Mouse (Mus musculus) heart, postnatal 14 days (tissue): ENCODE results near the gene Gm20388. TPM values are rescaled to one million over a fixed set of nuclear protein-coding genes. Genes with fewer than 3 reads are reported as not detected.

ENCODE experiments used
- DNase-seq, 2 experiments: peaks; one replicate each; pipeline ENCODE4 v3.0.0; 2021 to 2022
- intact Hi-C: fragments of 180-260 bp; cut with DNase I; formaldehyde crosslinking; loops from one replicate; pipeline ENCODE4 v1.15.1; 2025
- total RNA-seq, 2 experiments: library from RNA; stranded (reverse); gene quantifications; 2 replicates each; pipeline ENCODE4 v1.2.3; 2021

Gm20388 gene
- total RNA-seq, 2 experiments from 2014 or later, result 0.24 TPM; not detected in 1

DNA sequence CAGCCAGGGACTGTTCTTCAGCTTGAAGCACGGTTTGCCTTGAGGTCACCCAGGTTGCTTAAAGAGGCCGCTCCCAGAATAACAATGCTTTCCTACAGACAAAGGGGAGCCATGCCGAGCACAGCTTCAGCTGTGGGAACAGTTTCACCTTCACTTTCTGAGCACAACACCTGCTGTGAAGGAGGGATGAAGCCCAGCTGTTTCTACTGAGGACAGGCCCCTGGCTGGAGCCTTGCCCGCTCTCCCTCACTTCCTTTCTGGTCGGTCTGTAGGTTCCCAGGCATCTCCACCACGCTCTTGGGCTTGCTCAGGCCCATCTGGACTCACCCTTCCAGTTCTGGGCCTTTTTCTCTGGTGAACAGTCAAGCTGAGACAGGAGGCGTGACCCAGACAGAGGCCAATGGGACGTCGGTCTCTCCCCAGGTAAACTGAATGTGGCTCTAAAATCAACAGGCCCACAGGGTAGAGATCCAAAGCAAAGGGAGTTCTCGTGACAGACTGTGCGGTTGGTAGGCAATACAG is 4177.5 kb downstream of the Gm20388 start:
- intact Hi-C loops, result no loop called here
- no peak for DNase-seq

DNA sequence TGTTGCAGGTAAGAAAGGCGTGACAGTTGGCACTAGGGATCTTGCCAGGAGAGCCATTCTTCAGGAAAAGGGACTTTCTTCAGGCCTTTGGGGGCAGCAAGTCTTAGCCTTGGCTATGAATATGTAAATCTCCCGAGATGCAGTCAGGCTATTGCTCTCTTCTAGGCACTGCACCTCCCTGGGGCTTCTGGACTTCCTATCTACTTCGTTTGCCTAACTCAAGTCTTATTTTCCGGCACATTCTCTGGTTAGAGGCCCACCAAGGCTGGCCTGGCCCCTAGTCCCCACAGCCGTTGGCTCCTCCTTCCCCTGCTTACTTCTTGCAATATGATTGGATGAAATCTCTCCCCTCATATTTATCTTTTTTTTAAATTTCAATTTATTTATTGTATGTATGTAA is 4178.4 kb downstream of the Gm20388 start:
- no peak for DNase-seq
- intact Hi-C loops, result no loop called here

DNA sequence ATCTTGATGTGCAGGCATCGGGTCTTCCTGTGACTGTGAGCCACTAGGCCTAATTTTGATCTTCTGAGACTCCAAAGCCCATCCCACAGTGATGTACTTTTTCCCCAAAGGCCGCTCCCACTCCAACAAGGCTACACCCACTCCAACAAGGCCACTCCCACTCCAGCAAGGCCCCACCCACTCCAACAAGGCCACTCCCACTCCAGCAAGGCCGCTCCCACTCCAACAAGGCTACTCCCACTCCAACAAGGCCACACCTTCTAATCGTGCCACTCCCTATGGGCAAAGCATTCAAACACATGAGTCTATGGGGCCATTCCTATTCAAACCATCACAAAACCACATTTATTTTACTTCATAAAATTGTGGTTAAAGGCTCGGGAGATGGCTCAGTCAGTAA is 4179.8 kb downstream of the Gm20388 start:
- DNase-seq, result no peak

DNA sequence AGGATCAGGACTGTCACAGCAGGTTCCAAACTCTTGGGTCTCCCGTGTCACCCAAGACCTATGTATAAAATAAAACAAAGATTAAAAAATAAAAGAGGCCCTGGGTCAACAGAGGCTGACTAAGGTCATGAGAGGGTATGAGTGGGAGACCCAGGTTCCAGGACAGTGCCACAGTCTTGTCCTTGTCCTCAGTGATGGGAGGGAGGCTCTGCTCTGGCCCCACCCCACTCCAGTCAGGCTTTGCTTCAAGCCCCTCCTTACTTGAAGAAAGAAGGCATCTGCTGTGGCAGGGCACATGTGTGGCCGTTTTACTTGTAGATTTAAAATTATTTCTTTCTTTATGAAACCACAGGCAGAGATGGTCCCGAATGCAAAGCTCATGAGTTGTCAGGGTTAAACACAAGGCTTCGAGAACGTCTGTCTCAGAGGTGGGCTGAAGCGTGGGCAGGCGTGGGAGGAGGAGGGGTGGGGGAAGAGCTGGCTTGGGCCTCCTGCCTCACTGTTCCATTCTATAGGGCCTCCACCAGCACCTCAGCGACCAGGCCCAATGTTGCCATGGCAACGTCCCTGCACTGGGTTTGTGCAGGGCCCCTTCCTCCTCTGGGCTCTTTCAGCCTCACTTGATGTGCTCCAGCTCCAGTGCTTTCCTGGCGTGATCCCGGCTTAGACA is 4188.4 kb downstream of the Gm20388 start:
- DNase-seq, result no peak
- intact Hi-C loops, result no loop called here

More for the DNA sequence above, 4179.8 kb downstream of the Gm20388 start:
- intact Hi-C loops, result no loop called here

DNA sequence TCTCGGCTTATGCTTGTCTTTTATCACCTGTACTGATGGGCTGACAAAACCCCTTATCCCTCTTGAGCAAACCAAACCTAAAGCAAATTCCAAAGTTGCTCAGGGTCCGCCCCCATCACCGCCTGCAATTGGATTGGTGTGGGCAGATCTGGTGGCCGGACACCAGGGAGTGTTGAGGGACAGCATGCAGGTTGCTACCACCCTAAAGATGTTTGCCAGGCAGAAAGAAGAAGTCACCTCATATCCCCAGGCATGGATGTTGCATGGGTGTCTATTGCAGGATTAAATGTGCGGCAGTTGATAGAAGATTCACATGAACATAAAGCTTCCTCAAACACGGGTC is 4189.0 kb downstream of the Gm20388 start:
- intact Hi-C loops, result no loop called here
- DNase-seq, result no peak

DNA sequence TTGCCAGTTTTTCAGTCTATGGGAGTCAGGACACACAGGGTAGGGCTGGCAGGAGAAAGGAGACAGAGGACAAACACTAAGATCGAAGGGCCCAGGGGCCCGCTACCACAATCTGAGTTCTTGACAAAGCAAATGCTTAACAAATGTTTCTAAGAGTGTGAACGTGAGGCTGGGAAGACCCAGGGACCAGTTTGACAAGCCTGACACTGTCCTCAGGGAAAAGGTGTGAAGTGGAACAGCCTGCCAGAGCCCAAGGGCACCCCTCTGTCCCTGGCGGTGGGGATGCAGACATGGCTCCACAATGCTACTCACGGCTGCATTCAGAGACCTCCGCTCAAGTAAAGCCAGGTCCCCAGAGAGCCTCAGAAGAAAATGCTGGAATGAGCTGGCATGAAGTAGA is 4195.2 kb downstream of the Gm20388 start:
- DNase-seq, result no peak
- intact Hi-C loops, result no loop called here

DNA sequence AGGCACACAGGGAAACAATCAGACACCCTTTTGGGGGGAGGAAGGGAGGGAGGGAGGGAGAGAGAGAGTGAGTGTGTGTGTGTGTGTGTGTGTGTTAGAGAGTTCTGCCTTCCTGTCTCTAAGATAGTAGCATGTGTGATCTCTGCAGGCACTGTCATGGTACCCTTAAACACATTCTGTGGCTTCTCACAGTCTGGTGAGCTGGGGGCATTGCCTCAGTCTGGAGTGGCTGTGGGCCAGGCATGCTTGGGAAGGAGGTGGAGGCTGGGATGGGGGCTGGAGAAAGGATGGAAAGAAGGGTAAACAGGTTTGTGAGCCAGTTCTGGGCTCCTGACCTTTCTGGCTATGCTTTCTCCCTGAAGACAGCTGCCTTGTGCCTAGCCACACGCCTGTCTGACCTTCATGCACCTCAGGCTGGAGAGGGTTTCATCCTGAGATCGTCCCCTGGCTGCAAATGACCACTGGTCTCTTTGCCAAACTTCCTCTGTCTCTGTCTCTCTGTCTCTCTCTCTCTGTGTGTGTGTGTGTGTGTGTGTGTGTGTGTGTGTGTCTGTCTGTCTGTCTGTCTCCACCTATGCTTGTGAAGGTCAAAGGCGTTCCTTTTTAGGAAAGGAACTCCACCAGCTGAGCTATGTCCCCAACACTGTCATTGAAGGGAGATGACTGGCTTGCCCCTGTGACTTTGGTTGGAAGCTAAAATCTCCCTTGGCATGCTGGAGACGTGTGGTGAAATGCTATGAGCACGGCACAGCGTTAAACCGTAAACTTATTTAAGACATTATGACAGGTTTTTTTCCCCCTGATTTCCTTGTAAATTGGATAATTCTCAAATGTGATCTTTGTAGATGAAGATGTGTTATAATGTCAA is 4195.9 kb downstream of the Gm20388 start:
- no peak for DNase-seq
- intact Hi-C loops, result no loop called here

DNA sequence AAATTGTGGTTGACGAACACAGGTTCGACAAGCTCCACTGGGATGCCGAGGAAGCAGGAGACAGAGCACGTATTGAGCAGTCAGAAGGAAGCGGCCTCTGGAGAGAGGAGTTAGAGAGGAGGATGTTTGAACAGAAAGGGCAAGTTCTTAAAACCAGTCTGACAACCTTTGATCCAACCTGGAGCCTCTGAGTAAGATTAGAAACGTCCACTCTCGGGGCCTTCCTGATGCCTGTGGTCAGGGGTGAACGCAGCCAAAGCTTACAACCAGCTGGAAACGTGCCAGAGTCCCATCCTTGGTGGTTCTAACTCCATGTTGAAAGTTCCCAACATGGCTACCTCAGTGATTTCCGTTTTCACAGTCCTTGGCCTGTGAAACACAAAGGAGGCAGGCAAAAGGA is 4202.5 kb downstream of the Gm20388 start:
- intact Hi-C loops, result no loop called here

DNA sequence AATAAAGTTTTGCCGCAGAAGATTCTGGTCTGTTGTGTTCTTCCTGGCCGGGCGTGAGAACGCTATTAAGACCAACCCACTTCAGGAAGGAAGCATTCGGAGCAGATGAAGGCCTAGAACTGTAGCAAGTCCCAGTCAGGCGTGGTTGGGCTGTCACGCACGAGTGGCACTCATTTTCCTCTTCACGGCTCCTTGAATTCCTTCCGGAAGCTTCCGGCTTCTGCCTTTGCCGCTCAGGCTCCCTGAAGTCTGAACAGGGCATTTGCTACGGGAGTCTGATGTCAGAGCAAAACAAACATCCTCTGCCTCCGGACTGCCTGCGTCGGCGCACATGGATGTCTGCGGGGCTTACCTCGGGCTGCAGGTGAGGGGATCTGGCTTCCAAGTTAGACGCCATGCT is 4214.6 kb downstream of the Gm20388 start:
- intact Hi-C loops, result no loop called here
- no peak for DNase-seq

More for the DNA sequence above, 4202.5 kb downstream of the Gm20388 start:
- DNase-seq, result no peak

DNA sequence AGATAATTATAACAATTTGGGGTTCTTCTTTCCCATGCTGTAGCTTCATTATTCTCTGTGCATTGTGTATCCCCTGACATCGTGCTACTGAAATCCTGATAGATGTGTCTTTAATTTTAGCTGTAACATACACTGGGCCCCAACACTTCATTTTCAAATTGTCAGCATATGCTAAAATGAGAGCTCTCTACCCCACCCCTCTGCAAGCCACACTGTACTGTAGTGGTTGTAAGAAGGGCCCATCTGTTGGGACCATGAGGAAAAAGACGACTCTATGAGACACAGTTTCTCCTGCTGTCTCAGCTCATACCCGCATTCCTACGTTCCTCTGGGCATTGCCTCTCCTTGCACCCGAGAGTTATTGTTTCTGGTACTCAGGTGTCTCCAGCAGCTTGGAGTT is 4226.6 kb downstream of the Gm20388 start:
- no peak for DNase-seq
- intact Hi-C loops, result no loop called here

DNA sequence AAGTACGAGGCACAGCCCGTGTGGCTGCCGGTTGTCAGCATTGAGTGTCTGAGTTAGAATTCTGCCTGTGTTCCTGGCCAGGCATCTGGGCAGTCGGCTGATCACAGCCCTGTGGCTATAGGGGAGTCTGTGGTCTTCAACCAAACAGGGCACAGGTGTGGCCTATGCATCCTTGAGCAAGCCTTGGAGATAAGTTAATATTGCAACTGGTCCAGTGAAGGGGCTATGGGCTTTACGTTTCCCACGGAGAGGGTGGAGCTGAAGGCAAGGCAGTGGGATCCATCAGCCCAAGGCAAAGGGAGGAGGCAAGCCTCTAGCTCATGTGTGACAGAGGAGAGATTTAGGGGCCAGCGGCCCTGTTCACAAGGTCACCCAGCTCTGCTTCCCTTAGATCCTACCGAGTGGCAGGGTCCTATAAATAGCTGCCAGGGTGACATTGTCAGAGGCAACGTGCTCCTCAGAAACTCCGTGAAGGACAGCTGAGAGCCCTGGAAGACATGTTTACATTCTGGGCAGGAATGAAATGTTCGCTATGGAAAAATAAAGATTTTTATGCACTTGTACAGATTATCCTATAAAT is 4229.7 kb downstream of the Gm20388 start:
- intact Hi-C loops, result no loop called here
- DNase-seq, result no peak

DNA sequence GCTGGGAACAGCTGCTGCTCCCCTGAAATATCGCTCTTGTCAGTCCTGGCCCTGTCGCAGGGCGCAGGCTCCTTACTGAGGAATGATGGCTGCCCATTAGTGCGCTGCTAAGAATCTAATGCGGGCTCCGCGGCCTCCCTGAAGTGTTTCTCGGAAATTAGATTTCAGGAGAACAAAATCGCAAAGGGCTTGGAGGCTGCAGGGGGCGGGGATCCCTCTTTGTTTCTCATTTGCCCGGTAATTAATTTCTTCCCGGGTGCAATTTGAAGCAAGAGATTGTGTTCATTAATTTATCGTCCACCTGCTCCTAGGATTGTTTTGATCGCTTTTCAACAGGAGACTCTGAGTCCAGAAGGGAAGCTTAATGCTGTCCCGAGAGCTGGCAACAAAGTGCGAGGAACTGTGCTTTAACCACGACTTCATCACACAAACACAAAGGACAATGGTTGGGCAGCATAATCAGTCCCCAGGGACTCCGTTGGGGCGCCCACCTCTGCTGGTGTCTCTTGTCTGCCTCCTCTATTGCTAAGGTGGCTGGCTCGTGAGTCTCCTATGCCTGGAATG is 4230.3 kb downstream of the Gm20388 start:
- intact Hi-C loops, result no loop called here
- no peak for DNase-seq

DNA sequence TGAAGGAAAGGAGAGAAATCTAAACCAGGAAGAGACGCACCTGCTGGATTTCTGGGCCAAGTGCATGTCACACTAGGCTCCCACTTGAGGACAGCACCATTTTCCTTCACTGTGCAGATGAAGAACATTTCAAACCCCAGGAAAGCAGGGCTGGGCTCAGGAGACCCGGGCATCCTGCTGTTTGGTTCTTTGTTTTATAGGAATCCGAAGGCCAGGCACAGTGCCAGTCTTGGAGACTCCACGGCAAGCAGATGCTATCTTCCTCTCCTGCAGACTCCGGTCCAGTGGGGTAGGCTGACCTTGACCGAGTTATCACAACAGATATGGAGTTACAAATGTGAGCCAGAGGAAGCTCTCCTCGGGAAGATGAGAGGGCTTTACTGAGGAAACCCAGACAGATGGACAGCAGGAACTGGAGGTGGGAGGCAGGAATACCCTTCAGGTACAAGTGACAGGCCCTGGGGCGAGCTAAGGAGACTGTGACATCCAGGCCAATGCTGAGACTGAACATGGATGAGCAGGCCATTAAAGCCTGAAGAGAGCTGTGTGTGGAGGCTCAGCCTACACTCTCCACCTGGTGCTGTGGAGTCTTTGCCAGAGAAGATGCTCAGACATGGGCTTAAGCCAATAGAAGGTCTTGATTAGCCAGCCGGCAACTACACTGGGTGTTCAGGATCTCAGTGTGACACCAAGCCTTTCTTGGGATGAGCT is 4231.2 kb downstream of the Gm20388 start:
- peak in 1 of 2 experiments; percentile 14 for DNase-seq
- intact Hi-C loops, result no loop called here

DNA sequence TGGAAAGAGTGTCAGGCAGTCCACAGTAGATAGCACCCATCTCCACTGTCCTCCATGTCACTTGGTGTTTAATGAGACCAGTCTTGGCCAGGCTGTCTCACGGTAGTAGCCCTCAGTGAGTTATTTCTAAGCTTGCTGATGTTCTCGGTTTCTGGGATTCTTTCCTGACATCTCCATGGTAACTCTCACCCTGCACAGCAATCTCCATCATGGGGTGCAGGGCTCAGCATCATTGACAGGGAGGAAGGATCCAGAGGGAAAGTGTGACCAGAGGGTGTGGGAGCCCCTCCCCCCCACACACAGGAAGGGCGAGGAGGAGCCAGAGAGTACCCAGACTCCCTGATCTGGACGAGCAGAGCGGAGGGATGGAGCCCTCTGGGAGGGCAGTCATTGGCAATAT is 4232.4 kb downstream of the Gm20388 start:
- intact Hi-C loops, result no loop called here
- DNase-seq, result no peak

DNA sequence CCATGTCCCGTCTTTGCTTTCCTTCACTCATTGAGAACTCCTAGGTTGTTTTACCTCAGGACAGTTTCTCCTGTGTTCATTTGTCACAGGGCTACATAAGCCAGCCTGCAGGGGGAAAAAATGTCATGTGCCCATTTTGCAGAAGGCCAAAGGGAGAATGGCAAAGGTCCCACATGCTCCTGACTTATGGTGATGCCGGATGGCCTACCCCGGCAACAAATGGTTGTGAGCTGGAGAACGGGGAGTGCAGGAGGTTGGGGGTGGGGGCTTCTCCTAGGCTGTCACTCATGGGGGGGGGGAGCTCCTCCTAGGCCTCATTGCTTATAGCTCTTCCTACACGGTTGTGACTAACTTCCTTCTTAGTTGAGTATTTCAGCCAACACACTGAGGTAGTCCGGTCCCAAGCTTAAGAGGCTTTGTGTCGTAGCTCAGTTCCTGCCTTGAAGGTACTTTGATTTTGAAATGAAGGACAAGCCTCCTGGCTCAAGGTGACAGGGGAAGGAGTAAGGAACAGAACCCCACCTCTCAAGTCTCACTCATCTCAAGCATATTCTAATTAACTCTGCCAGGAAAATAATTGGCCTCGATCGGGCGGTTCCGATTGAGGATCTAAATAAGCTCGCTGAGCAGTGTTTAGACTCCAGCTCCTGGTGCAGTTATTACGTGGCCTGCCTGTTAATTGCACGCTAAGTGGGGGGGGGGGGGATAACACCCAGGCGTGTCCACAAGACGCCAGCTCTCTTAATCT is 4233.4 kb downstream of the Gm20388 start:
- intact Hi-C loops, result no loop called here

DNA sequence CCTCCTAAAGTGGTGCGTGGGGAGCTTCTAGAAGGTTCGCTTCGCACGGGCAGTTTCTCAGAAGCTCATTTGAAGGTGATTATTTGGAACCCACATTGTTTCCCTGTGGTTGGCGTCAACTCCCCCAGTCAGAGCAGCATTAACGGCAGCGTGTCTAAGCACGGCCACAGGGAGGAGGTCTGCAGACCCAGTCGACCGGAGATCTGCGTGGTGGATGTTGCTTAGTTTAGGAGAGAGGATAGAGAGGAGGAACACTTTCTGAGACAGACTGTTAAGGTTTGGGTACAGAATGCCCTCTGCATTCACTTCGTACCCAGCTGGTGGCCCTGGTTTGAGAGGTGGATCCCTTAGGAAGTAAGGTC is 4234.0 kb downstream of the Gm20388 start:
- intact Hi-C loops, result no loop called here
- no peak for DNase-seq

More for the DNA sequence above, 4233.4 kb downstream of the Gm20388 start:
- DNase-seq, result no peak

DNA sequence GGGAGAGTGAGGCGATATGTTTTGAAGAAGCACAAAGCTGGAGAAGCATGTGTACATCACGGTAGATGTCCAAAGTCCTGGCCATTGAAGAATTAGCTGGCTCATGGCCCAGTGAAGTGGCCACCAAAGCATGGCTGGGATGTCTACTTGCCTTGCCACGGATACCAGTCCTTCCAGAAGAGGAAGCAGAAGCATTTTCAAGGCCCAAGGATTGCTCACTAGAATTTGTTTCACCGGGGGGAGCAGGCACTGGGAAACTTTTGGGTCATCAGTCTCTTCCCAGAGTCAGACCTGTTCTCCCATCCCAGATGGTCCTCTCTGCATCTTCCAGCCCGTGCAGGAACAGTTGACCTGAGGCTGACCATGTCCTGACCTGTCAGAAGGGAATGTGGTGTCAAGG is 4235.6 kb downstream of the Gm20388 start:
- intact Hi-C loops, result no loop called here
- no peak for DNase-seq

DNA sequence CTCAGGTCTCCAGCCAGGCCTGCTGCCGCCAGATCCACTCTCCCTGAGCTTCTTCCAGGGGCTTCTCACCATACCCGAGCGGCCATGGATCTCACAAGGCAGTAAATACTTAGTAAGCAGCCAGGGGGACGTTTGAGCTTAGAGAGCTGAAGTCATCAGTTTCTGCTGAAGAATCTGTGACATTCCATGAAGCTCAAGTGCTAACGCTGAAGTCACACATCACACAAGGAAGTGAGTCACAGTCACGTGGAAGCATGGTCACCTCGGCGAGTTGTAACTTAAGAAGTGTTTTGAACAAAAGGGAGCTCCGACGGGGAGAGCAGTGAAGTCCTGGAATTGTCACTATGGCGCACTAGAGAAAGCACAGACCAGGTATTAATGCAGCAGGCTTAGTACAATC is 4239.4 kb downstream of the Gm20388 start:
- intact Hi-C loops, result no loop called here
- no peak for DNase-seq

DNA sequence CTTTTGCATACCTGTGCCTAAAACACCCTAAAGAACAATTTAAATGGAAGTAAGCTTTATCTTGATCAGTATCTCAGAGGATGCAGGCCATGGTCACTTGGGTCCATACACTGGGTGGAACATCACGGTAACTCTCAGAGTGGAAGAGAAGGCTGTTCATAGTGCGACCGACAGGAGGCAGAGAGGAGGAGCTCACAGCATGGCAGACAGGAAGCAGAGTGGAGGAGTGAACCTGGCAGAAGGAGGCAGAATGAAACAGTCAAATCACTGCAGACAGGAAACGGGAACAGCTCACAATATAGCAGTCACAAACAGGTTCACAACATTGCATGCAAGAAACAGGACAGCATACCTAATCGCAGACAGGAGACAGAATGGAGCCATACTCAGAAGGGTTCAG is 4239.9 kb downstream of the Gm20388 start:
- DNase-seq, result no peak
- intact Hi-C loops, result no loop called here

DNA sequence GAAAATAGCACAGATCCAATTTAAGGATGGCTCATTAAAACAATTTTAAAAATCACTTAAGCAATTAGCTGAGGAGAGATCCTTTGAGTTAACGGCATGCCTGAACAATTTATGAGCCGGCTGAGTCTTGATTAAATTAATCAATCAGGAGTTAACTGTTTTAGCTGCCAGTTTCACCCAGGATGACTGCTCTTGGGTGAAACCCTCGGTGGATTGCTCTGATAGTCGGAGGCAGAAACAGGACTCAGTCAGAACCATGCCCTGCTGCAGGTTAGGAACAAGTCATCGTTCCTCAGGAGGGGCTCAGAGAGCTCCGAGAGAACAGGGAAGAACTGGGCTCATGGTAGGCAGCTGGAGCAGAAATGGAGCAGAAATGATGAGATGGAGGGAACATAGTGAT is 4241.2 kb downstream of the Gm20388 start:
- no peak for DNase-seq
- intact Hi-C loops, result no loop called here
